Mouse (Mus musculus) stomach, embryonic 16.5 days (tissue): Measurements from ENCODE around the gene Irs3. TPM values are rescaled to one million over a fixed set of nuclear protein-coding genes. Genes with fewer than 3 reads are reported as not detected.
A peak's percentile ranks its signal among the peaks of the same experiment; 100 is the strongest.

Experiments used
- ATAC-seq: fragments of 200-750 bp; cut with Nextera tagmentation; 2 replicates; pipeline ENCODE4 v1.8.0; 2017; ENCODE audit warnings: moderate number of reproducible peaks, moderate TSS enrichment; ENCODE audit not compliant: insufficient read depth, low FRiP score
- H3K27ac ChIP-seq: fragments of 300-500 bp; sonication (generic); 2 replicates; pipeline ENCODE4 v1.5.1; 2014; ENCODE audit warnings: low read length
- H3K27me3 ChIP-seq: fragments of 300-500 bp; sonication (generic); 2 replicates; pipeline ENCODE4 v1.6.1; 2014; ENCODE audit warnings: low read length, control low read depth, mixed read lengths; ENCODE audit not compliant: control insufficient read depth, insufficient read depth
- H3K36me3 ChIP-seq: fragments of 300-500 bp; sonication (generic); 2 replicates; pipeline ENCODE4 v1.6.1; 2014; ENCODE audit warnings: low read length; ENCODE audit not compliant: control insufficient read depth, insufficient read depth
- H3K4me1 ChIP-seq: fragments of 300-500 bp; sonication (generic); 2 replicates; pipeline ENCODE4 v1.6.1; 2014; ENCODE audit warnings: low read length, control low read depth, mixed read lengths; ENCODE audit not compliant: control insufficient read depth, insufficient read depth
- H3K4me2 ChIP-seq: fragments of 300-500 bp; sonication (generic); 2 replicates; pipeline ENCODE4 v1.6.1; 2014; ENCODE audit warnings: low read depth, low read length, mixed read lengths
- H3K4me3 ChIP-seq: fragments of 300-500 bp; sonication (generic); replicated peaks from 2 replicates; pipeline ENCODE4 v1.5.1; 2014; ENCODE audit warnings: mild to moderate bottlenecking, low read length
- H3K9ac ChIP-seq: fragments of 300-500 bp; sonication (generic); 2 replicates; pipeline ENCODE4 v1.6.1; 2014; ENCODE audit warnings: low read length
- H3K9me3 ChIP-seq: fragments of 300-500 bp; sonication (generic); replicated peaks from 2 replicates; pipeline ENCODE4 v1.6.1; 2016; ENCODE audit warnings: low read length, control low read depth; ENCODE audit not compliant: control insufficient read depth
- WGBS: fragments of 180-500 bp; shearing (Covaris S2); extraction: QIAGEN DNeasy Blood & Tissue Kit; methylation state at CpG from one replicate; pipeline ENCODE4 v1.1.7; 2014; 5-methylcytosine and 5-hydroxymethylcytosine counted together
- polyA plus RNA-seq: library from polyadenylated mRNA; unstranded; fragments of >200 nt; fragmentation: Nextera tagmentation; extraction: Ambion mirVana; gene quantifications from 2 replicates; pipeline ENCODE4 v1.2.1, GENCODE M21; 2015

Irs3 gene
- 0.14 and 0.19 TPM in 2 replicates for polyA plus RNA-seq

DNA sequence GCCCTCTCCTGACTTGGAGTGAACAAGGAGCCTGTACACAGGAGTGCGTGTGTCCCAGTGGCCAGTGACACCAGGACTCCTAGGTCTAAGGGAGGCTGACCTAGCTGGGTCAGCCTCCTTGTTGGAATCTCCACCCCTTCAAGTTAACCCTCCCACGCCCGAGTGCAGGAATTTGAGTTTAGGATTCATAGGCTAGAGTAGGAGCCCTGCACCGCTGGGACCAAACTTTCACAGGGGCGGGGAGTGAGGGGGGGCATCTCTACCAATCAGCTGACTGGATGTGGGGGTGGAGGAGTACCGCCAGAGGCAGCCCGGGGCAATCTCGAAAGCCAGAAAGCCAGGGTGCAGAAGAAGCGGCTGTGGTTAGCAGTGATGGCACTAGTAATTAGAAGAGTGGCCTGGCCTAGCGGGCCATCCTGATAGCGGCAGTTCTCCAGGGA, at the start of gene Irs3:
Gene Irs3 (minus strand): TSS at position 63 of the 440 bp plus-strand sequence.
- Histone ChIP-seq H3K4me2 (peak within 1 kb of the TSS; percentile 53), H3K4me3 (peak within 1 kb of the TSS; percentile 33), H3K36me3 (peaks cover 7% of the 10 kb centered on the region), H3K9me3 (no peaks in the 10 kb centered on the region), H3K27me3 (peaks cover 27% of the 10 kb centered on the region), H3K27ac (no peak within 1 kb of the TSS), H3K4me1 (peaks cover 27% of the 10 kb centered on the region), H3K9ac (peak within 1 kb of the TSS; percentile 23; the same call in 1 of the 2 replicates)
- 31% methylated on average over 11 of the region's 11 CpGs for WGBS
- no peak for ATAC-seq

GRCm38 (mm10) chr5:137694796-137695195, 49.3 kb upstream of the Irs3 start:
- ATAC-seq, result no peak
- Histone ChIP-seq H3K4me3 (no peak overlapping the region), H3K9me3 (no peaks in the 10 kb centered on the region), H3K4me2 (no peak overlapping the region), H3K9ac (no peak overlapping the region), H3K4me1 (no peaks in the 10 kb centered on the region), H3K27ac (no peak overlapping the region), H3K36me3 (no peaks in the 10 kb centered on the region), H3K27me3 (no peaks in the 10 kb centered on the region)
- 75% methylated on average over 3 of the region's 3 CpGs for WGBS

GRCm38 (mm10) chr5:137691881-137692280, 46.4 kb upstream of the Irs3 start:
- no peak for ATAC-seq
- Histone ChIP-seq H3K27me3 (no peaks in the 10 kb centered on the region), H3K9ac (no peak overlapping the region), H3K4me1 (no peaks in the 10 kb centered on the region), H3K36me3 (no peaks in the 10 kb centered on the region), H3K4me3 (no peak overlapping the region), H3K4me2 (no peak overlapping the region), H3K9me3 (no peaks in the 10 kb centered on the region), H3K27ac (no peak overlapping the region)
- 60% methylated on average over 1 of the region's 1 CpGs for WGBS

DNA sequence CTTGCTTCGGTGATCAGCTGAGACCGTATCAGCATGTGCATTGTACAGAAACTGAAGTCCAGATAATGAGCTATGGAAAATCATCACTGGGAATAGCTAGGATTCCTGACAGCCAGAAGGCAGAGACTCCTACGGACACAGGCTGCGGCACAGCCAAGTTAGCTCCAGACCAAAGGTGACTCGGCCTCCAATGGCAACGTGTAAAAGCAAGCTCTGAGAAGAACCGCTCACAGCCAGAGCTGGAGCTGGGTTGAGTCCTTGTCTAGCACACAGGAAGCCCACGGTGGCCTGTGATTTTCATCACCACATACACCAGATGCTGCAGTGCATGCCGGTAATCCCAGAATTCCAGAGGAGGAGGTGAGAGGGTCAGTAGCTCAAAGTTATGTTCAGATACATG, 45.0 kb upstream of the Irs3 start:
- Histone ChIP-seq H3K36me3 (no peaks in the 10 kb centered on the region), H3K27ac (no peak overlapping the region), H3K9ac (no peak overlapping the region), H3K4me3 (no peak overlapping the region), H3K27me3 (no peaks in the 10 kb centered on the region), H3K9me3 (no peaks in the 10 kb centered on the region), H3K4me1 (peaks cover 2% of the 10 kb centered on the region; the same call in 1 of the 2 replicates), H3K4me2 (no peak overlapping the region)
- ATAC-seq, result no peak
- 50% methylated on average over 9 of the region's 9 CpGs for WGBS

DNA sequence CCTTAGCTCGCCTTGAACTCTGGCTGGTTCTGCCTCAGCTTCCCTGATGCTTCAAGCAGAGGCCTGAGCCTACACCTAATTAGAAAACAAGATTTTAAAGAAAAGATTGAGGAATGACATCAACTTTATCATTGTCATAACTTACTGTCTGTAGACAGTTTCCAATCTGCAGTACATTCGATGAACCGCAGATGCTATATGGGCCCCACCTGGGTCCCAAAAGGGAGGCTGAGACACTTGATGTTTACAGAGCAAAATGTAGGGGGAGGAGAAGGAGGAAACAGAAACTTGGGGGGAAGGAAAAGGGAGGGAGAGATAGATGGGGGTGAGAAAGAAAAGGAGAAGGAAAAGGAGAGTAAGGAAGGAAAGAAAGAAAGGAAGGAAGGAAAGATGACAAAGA, 44.5 kb upstream of the Irs3 start:
- Histone ChIP-seq H3K9me3 (no peaks in the 10 kb centered on the region), H3K4me2 (no peak overlapping the region), H3K27me3 (no peaks in the 10 kb centered on the region), H3K4me3 (no peak overlapping the region), H3K4me1 (peaks cover 3% of the 10 kb centered on the region; the same call in 1 of the 2 replicates), H3K27ac (no peak overlapping the region), H3K9ac (no peak overlapping the region), H3K36me3 (no peaks in the 10 kb centered on the region)
- 70% methylated on average over 3 of the region's 3 CpGs for WGBS
- no peak for ATAC-seq

GRCm38 (mm10) chr5:137686127-137686790, 40.7 kb upstream of the Irs3 start:
- no peaks in the 10 kb centered on the region for H3K27me3 ChIP-seq
- no peak overlapping the region for H3K27ac ChIP-seq
- no peaks in the 10 kb centered on the region for H3K9me3 ChIP-seq
- no peak overlapping the region; the same call in 1 of the 2 replicates for H3K9ac ChIP-seq
- H3K4me2 ChIP-seq, result no peak overlapping the region; the same call in 1 of the 2 replicates
- H3K36me3 ChIP-seq, result no peaks in the 10 kb centered on the region
- WGBS, result 76% methylated on average over 6 of the region's 6 CpGs
- H3K4me1 ChIP-seq, result peaks cover 15% of the 10 kb centered on the region
- no peak for ATAC-seq
- no peak overlapping the region for H3K4me3 ChIP-seq

- 93% methylated on average over 3 of the region's 3 CpGs for WGBS
- peaks cover 15% of the 10 kb centered on the region for H3K4me1 ChIP-seq
- H3K36me3 ChIP-seq, result no peaks in the 10 kb centered on the region
- H3K4me3 ChIP-seq, result no peak overlapping the region
- no peak overlapping the region for H3K9ac ChIP-seq
- no peaks in the 10 kb centered on the region for H3K27me3 ChIP-seq
- ATAC-seq, result no peak
- no peaks in the 10 kb centered on the region for H3K9me3 ChIP-seq
- no peak overlapping the region; the same call in 1 of the 2 replicates for H3K4me2 ChIP-seq
- H3K27ac ChIP-seq, result no peak overlapping the region
Observed at GRCm38 (mm10) chr5:137685653-137686052, 40.1 kb upstream of the Irs3 start.

- Histone ChIP-seq H3K9me3 (no peaks in the 10 kb centered on the region), H3K27me3 (no peaks in the 10 kb centered on the region), H3K4me3 (peak within 1 kb of the TSS; percentile 84), H3K4me1 (peaks cover 15% of the 10 kb centered on the region), H3K36me3 (no peaks in the 10 kb centered on the region), H3K27ac (peak within 1 kb of the TSS; percentile 78), H3K4me2 (peak within 1 kb of the TSS; percentile 95), H3K9ac (peak within 1 kb of the TSS; percentile 77)
- under 1% methylated on average over 62 of the region's 62 CpGs for WGBS
- ATAC-seq, result peak; percentile 99
Observed at GRCm38 (mm10) chr5:137684294-137685123, 39.0 kb upstream of the Irs3 start, which contains the start of gene Agfg2. Gene Agfg2 (minus strand): TSS chr5:137684726.
